Mouse (Mus musculus) testis, adult 2 months (tissue): ENCODE results near the gene Sidt1.

Experiments used
- CTCF ChIP-seq: fragments of 200-500 bp; IDR thresholded peaks from 2 replicates; pipeline ENCODE4 v1.5.1; 2012; ENCODE audit warnings: low read depth, mild to moderate bottlenecking, inconsistent platforms, low read length, moderate library complexity; ENCODE audit not compliant: control insufficient read depth, insufficient read depth, insufficient replicate concordance
- POLR2A ChIP-seq: fragments of 200-500 bp; IDR thresholded peaks from 2 replicates; pipeline ENCODE4 v1.6.1; 2012; ENCODE audit warnings: low read depth, mild to moderate bottlenecking, inconsistent platforms, low read length, moderate library complexity; ENCODE audit not compliant: control insufficient read depth

DNA sequence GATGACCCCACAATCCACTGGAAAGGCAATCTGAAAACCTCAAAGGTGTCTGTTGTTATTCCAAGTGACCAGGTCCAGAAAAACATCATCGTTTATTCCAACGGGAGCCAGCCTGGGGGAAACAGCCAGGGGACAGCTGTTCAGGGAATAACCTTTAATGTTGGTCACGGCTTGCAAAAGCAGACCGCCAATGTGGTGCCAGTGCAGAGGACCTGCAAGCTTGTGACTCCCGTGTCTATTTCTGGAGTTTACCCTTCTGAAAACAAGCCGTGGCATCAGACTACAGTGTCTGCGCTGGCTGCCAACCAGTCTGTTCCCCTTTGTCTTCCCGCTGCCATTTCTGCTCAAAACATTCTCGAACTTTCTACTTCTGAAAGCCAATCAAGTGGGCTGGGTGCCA, 117.5 kb downstream of the Sidt1 start:
- TF ChIP-seq CTCF (no peak), POLR2A (no peak)
